Mouse (Mus musculus): ENCODE data around the gene Morn3. TPM values are rescaled to one million over a fixed set of nuclear protein-coding genes. Genes with fewer than 3 reads are reported as not detected.
"Not testable (repeated sequence)": the region's sequence is repeated elsewhere in the genome, so short reads cannot be mapped to it uniquely, and the experiment has no call there.

Morn3 gene
- polyA plus RNA-seq, 1 experiment from 2014 or later: 3.9 TPM

GRCm38 (mm10) chr5:123063141-123063540 lies 16.3 kb upstream of the Morn3 start:
- WGBS: 80% methylated on average over 3 of the region's 3 CpGs
- ATAC-seq (ENCODE audit: low read depth): no peak
- H3K36me3 ChIP-seq (ENCODE audit: control insufficient read depth, insufficient read depth, low read length): no peaks in the 10 kb centered on the region

GRCm38 (mm10) chr5:123061402-123061749 lies 14.6 kb upstream of the Morn3 start:
- not testable (repeated sequence) for H3K27ac ChIP-seq (ENCODE audit: low read length); H3K4me3 ChIP-seq (ENCODE audit: low read length); ATAC-seq (ENCODE audit: low read depth); H3K36me3 ChIP-seq (ENCODE audit: control insufficient read depth, insufficient read depth, low read length); H3K9me3 ChIP-seq (ENCODE audit: control insufficient read depth, low read length); H3K4me2 ChIP-seq (ENCODE audit: low read depth, low read length); H3K27me3 ChIP-seq (ENCODE audit: control insufficient read depth, insufficient read depth, low read depth, low read length); H3K9ac ChIP-seq (ENCODE audit: low read length)
- WGBS: 75% methylated on average over 6 of the region's 6 CpGs
- H3K4me1 ChIP-seq (replicated peaks; ENCODE audit: control insufficient read depth, insufficient read depth, low read length): peaks cover 14% of the 10 kb centered on the region

More at GRCm38 (mm10) chr5:123063141-123063540, 16.3 kb upstream of the Morn3 start:
- Histone ChIP-seq H3K9me3 (ENCODE audit: control insufficient read depth, low read length) (no peaks in the 10 kb centered on the region), H3K27me3 (ENCODE audit: control insufficient read depth, insufficient read depth, low read depth, low read length) (no peaks in the 10 kb centered on the region), H3K4me2 (ENCODE audit: low read depth, low read length) (no peak overlapping the region), H3K27ac (ENCODE audit: low read length) (no peak overlapping the region), H3K4me1 (replicated peaks; ENCODE audit: control insufficient read depth, insufficient read depth, low read length) (peaks cover 14% of the 10 kb centered on the region), H3K4me3 (ENCODE audit: low read length) (no peak overlapping the region), H3K9ac (ENCODE audit: low read length) (no peak overlapping the region)

GRCm38 (mm10) chr5:123060706-123061401 lies 14.0 kb upstream of the Morn3 start:
- H3K9ac ChIP-seq (ENCODE audit: low read length): no peak overlapping the region
- no peak overlapping the region for H3K4me3 ChIP-seq (ENCODE audit: low read length)
- WGBS: 67% methylated on average over 9 of the region's 9 CpGs
- H3K4me1 ChIP-seq (replicated peaks; ENCODE audit: control insufficient read depth, insufficient read depth, low read length): peaks cover 14% of the 10 kb centered on the region
- H3K27ac ChIP-seq (ENCODE audit: low read length): no peak overlapping the region
- H3K9me3 ChIP-seq (ENCODE audit: control insufficient read depth, low read length): no peaks in the 10 kb centered on the region
- ATAC-seq (ENCODE audit: low read depth): no peak
- H3K27me3 ChIP-seq (ENCODE audit: control insufficient read depth, insufficient read depth, low read depth, low read length): no peaks in the 10 kb centered on the region
- no peaks in the 10 kb centered on the region for H3K36me3 ChIP-seq (ENCODE audit: control insufficient read depth, insufficient read depth, low read length)
- no peak overlapping the region for H3K4me2 ChIP-seq (ENCODE audit: low read depth, low read length)

GRCm38 (mm10) chr5:123059757-123060520 lies 13.1 kb upstream of the Morn3 start:
- Histone ChIP-seq H3K9me3 (ENCODE audit: control insufficient read depth, low read length) (no peaks in the 10 kb centered on the region), H3K36me3 (ENCODE audit: control insufficient read depth, insufficient read depth, low read length) (no peaks in the 10 kb centered on the region), H3K27me3 (ENCODE audit: control insufficient read depth, insufficient read depth, low read depth, low read length) (no peaks in the 10 kb centered on the region), H3K27ac (ENCODE audit: low read length) (no peak overlapping the region), H3K4me1 (replicated peaks; ENCODE audit: control insufficient read depth, insufficient read depth, low read length) (peaks cover 14% of the 10 kb centered on the region), H3K9ac (ENCODE audit: low read length) (0 out of 2 replicates have a peak overlapping the region, but pooled peaks have one; percentile 6), H3K4me2 (ENCODE audit: low read depth, low read length) (peak overlapping the region; percentile 15), H3K4me3 (ENCODE audit: low read length) (no peak overlapping the region)
- WGBS: 10% methylated on average over 14 of the region's 14 CpGs
- ATAC-seq (ENCODE audit: low read depth): no peak

- WGBS: 32% methylated on average over 16 of the region's 16 CpGs
- peak overlapping the region; percentile 62 for H3K27ac ChIP-seq (ENCODE audit: low read length)
Measured at GRCm38 (mm10) chr5:123058251-123059102, 11.7 kb upstream of the Morn3 start.

GRCm38 (mm10) chr5:123057366-123058250 lies 10.8 kb upstream of the Morn3 start:
- Histone ChIP-seq H3K27ac (ENCODE audit: low read length) (peak overlapping the region; percentile 62), H3K36me3 (ENCODE audit: control insufficient read depth, insufficient read depth, low read length) (no peaks in the 10 kb centered on the region), H3K4me1 (replicated peaks; ENCODE audit: control insufficient read depth, insufficient read depth, low read length) (peaks cover 12% of the 10 kb centered on the region), H3K9ac (ENCODE audit: low read length) (peak overlapping the region; percentile 69), H3K27me3 (ENCODE audit: control insufficient read depth, insufficient read depth, low read depth, low read length) (no peaks in the 10 kb centered on the region), H3K4me2 (ENCODE audit: low read depth, low read length) (peak overlapping the region; percentile 58), H3K9me3 (ENCODE audit: control insufficient read depth, low read length) (no peaks in the 10 kb centered on the region), H3K4me3 (ENCODE audit: low read length) (peak overlapping the region; percentile 54)
- WGBS: 7% methylated on average over 48 of the region's 48 CpGs
- peak; percentile 99 for ATAC-seq (ENCODE audit: low read depth)

More at GRCm38 (mm10) chr5:123058251-123059102, 11.7 kb upstream of the Morn3 start:
- Histone ChIP-seq H3K9me3 (ENCODE audit: control insufficient read depth, low read length) (no peaks in the 10 kb centered on the region), H3K9ac (ENCODE audit: low read length) (peak overlapping the region; percentile 69), H3K4me2 (ENCODE audit: low read depth, low read length) (peak overlapping the region; percentile 58), H3K36me3 (ENCODE audit: control insufficient read depth, insufficient read depth, low read length) (no peaks in the 10 kb centered on the region), H3K4me3 (ENCODE audit: low read length) (peak overlapping the region; percentile 54), H3K27me3 (ENCODE audit: control insufficient read depth, insufficient read depth, low read depth, low read length) (no peaks in the 10 kb centered on the region), H3K4me1 (replicated peaks; ENCODE audit: control insufficient read depth, insufficient read depth, low read length) (peaks cover 12% of the 10 kb centered on the region)
- ATAC-seq (ENCODE audit: low read depth): no peak

- H3K27me3 ChIP-seq (ENCODE audit: control insufficient read depth, insufficient read depth, low read depth, low read length): no peaks in the 10 kb centered on the region
- no peak overlapping the region for H3K4me3 ChIP-seq (ENCODE audit: low read length)
- H3K4me1 ChIP-seq (replicated peaks; ENCODE audit: control insufficient read depth, insufficient read depth, low read length): peaks cover 5% of the 10 kb centered on the region; the same call in 1 of the 2 replicates
- H3K9ac ChIP-seq (ENCODE audit: low read length): no peak overlapping the region
- no peak overlapping the region for H3K4me2 ChIP-seq (ENCODE audit: low read depth, low read length)
- H3K36me3 ChIP-seq (ENCODE audit: control insufficient read depth, insufficient read depth, low read length): no peaks in the 10 kb centered on the region
- H3K27ac ChIP-seq (ENCODE audit: low read length): no peak overlapping the region
- H3K9me3 ChIP-seq (ENCODE audit: control insufficient read depth, low read length): no peaks in the 10 kb centered on the region
- 75% methylated on average over 5 of the region's 5 CpGs for WGBS
- no peak for ATAC-seq (ENCODE audit: low read depth)
Measured at GRCm38 (mm10) chr5:123051736-123052135, 4.9 kb upstream of the Morn3 start.

GRCm38 (mm10) chr5:123050918-123051317 lies 4.1 kb upstream of the Morn3 start:
- H3K4me1 ChIP-seq (replicated peaks; ENCODE audit: control insufficient read depth, insufficient read depth, low read length): peaks cover 5% of the 10 kb centered on the region; the same call in 1 of the 2 replicates
- ATAC-seq (ENCODE audit: low read depth): no peak
- no peak overlapping the region for H3K27ac ChIP-seq (ENCODE audit: low read length)
- H3K4me2 ChIP-seq (ENCODE audit: low read depth, low read length): no peak overlapping the region
- no peaks in the 10 kb centered on the region for H3K9me3 ChIP-seq (ENCODE audit: control insufficient read depth, low read length)
- no peaks in the 10 kb centered on the region for H3K27me3 ChIP-seq (ENCODE audit: control insufficient read depth, insufficient read depth, low read depth, low read length)
- no peak overlapping the region for H3K4me3 ChIP-seq (ENCODE audit: low read length)
- no peak overlapping the region for H3K9ac ChIP-seq (ENCODE audit: low read length)
- 79% methylated on average over 9 of the region's 9 CpGs for WGBS
- H3K36me3 ChIP-seq (ENCODE audit: control insufficient read depth, insufficient read depth, low read length): no peaks in the 10 kb centered on the region
